ENCODE assay signal across 9 mouse cellular contexts in the genomic region with DNA sequence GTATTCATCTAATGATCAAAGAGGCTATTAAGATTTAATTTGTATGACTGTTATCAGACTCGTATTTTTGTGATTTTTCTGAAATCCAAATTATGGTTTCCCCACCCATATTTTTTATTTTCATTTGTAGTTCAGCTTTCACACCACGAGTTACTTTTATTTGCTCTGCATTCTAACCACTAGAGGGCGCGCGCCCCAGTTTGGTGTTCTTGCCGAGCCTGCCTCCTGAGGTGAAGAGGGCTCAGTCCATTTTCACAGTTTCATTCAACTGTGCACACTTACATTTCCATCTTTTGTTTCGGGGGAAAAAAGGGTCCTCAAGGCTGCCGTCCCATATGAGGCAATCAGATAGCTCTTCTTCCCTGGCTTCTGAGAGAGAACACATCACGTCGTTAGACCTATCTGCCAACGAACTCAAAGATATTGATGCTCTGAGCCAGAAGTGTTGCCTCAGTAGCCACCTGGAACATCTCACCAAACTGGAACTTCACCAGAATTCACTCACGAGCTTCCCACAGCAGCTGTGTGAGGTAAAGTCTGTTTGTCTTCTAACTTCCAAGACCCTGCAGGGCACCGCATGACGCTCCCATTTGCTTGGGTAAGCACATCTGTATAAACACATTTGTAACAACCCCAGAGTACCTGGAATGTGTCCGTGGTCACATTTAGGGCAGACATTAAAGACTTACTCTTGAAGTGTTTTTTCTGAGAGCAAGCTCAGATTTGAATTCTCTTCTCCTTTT.
DNase-seq lines count a peak whose midpoint lies in the region; ATAC-seq lines count a peak whose summit lies in the region.
"Had no signal": no experiment of that assay in that cellular context is flagged by ENCODE, and none has a peak within 500 bp of the region (broad histone marks: within the 10 kb centered on the region; RNA-seq: fewer than 3 reads in every experiment).

No protein-coding gene starts in this region.

- 39% methylated on average over 15 of the region's 15 CpGs for WGBS in hindbrain, embryonic 10.5 days
- WGBS in hindbrain, embryonic 12.5 days, result 36% methylated on average over 15 of the region's 15 CpGs

- no peaks in the 10 kb centered on the region for H3K9me3 ChIP-seq in hindbrain, embryonic 10.5 days
- no peaks in the 10 kb centered on the region for H3K9me3 ChIP-seq in hindbrain, embryonic 12.5 days (replicated peaks)
- H3K9me3 ChIP-seq: limb, embryonic 13.5 days had no signal

- DNase-seq in hindbrain, embryonic 10.5 days (ENCODE audit: low spot score), result peak; percentile 69
- DNase-seq in urinary bladder, adult 2 months (ENCODE audit: low spot score), result peak; percentile 34
- no peak for DNase-seq in urinary bladder, postnatal 10 days (ENCODE audit: low spot score)
- DNase-seq in kidney, postnatal 36 days, result peak; percentile 32 to 79

- H3K27me3 ChIP-seq in hindbrain, embryonic 10.5 days (ENCODE audit: insufficient read depth, poor library complexity, severe bottlenecking), result no peaks in the 10 kb centered on the region
- no peaks in the 10 kb centered on the region for H3K27me3 ChIP-seq in hindbrain, embryonic 12.5 days
- H3K27me3 ChIP-seq: limb, embryonic 13.5 days had no signal

- no peak overlapping the region for H3K9ac ChIP-seq in hindbrain, embryonic 12.5 days
- H3K9ac ChIP-seq: limb, embryonic 13.5 days had no signal

- H3K4me3 ChIP-seq in hindbrain, embryonic 10.5 days, result no peak overlapping the region
- H3K4me3 ChIP-seq in hindbrain, embryonic 12.5 days, result no peak overlapping the region
- H3K4me3 ChIP-seq: limb, embryonic 13.5 days had no signal

- no peaks in the 10 kb centered on the region for H3K36me3 ChIP-seq in hindbrain, embryonic 10.5 days
- H3K36me3 ChIP-seq in hindbrain, embryonic 12.5 days, result no peaks in the 10 kb centered on the region

- no peaks in the 10 kb centered on the region for H3K4me1 ChIP-seq in hindbrain, embryonic 10.5 days (replicated peaks)
- no peaks in the 10 kb centered on the region for H3K4me1 ChIP-seq in hindbrain, embryonic 12.5 days
- H3K4me1 ChIP-seq: limb, embryonic 13.5 days had no signal

- no peak overlapping the region for H3K4me2 ChIP-seq in hindbrain, embryonic 12.5 days (replicated peaks)
- H3K4me2 ChIP-seq: limb, embryonic 13.5 days had no signal

- no peak overlapping the region for H3K27ac ChIP-seq in hindbrain, embryonic 10.5 days
- H3K27ac ChIP-seq in hindbrain, embryonic 12.5 days, result no peak overlapping the region
- H3K27ac ChIP-seq: limb, embryonic 13.5 days had no signal

- no peak for ATAC-seq in hindbrain, embryonic 12.5 days (ENCODE audit: low FRiP score)
- ATAC-seq in common myeloid progenitor, adult 5-6 weeks (replicated peaks; ENCODE audit: low read depth, poor library complexity, severe bottlenecking), result peak; percentile 77
- ATAC-seq in neutrophil, adult 5-6 weeks (ENCODE audit: extremely low read depth, insufficient number of reproducible peaks, low FRiP score, poor library complexity, severe bottlenecking), result peak; percentile 56; the same call in 1 of the 2 replicates
- ATAC-seq in activated CD4-positive, CD25-positive, alpha-beta regulatory T cell, adult 4 months, result no peak

Comparison
In these comparisons a context has a peak if more than half of its experiments do, and no peak if none do; other contexts are left out.
1. ATAC-seq: peak in common myeloid progenitor, adult 5-6 weeks (single experiment) and neutrophil, adult 5-6 weeks (single experiment); none in hindbrain, embryonic 12.5 days (single experiment) and activated CD4-positive, CD25-positive, alpha-beta regulatory T cell, adult 4 months (single experiment).